Mouse (Mus musculus): ENCODE data around the gene Dio3. TPM values are rescaled to one million over a fixed set of nuclear protein-coding genes. Genes with fewer than 3 reads are reported as not detected.

Dio3 gene
- polyA plus RNA-seq, 1 experiment: 0.04 TPM

DNA sequence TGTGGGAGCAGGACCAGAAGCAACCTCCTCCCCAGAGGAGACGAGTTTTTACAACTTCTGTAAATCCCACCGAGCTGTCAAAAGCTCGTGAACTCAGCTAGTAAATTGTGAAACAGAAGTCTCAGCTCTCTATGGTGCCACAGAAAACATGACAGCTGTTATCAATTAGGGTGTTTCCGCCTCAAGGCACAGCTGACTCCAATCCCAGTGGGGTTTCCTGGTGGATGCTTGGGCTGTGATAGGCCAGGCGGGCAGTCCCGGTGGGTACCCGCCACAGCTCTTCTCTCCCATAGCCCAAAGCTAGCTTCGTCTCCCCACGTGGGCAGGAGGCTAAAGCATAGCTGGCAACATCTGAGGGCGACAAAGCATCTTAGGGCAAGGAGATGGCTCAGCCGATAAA lies 19.8 kb downstream of the Dio3 start:
- H3K27me3 ChIP-seq (ENCODE audit: control insufficient read depth, insufficient read depth, low read length): no peaks in the 10 kb centered on the region
- TF ChIP-seq CTCF (IDR thresholded peaks at IDR 0.05; ENCODE audit: extremely low read depth, insufficient read depth, insufficient read length, insufficient replicate concordance) (no peak), POLR2A (IDR thresholded peaks at IDR 0.05; ENCODE audit: low read depth, low read length) (no peak)
- no peaks in the 10 kb centered on the region for H3K36me3 ChIP-seq (ENCODE audit: control insufficient read depth, insufficient read depth, low read length)
- WGBS: 66% methylated on average over 11 of the region's 11 CpGs
- no peak for DNase-seq (ENCODE audit: low read depth in 1 of 2, low spot score in 2 of 2)
- no peak overlapping the region for H3K27ac ChIP-seq (ENCODE audit: insufficient read depth, low read length)
- no peak overlapping the region for H3K4me3 ChIP-seq (ENCODE audit: extremely low read depth, insufficient read depth, insufficient read length)
- no peaks in the 10 kb centered on the region for H3K4me1 ChIP-seq (ENCODE audit: control insufficient read depth, insufficient read depth, insufficient read length)

DNA sequence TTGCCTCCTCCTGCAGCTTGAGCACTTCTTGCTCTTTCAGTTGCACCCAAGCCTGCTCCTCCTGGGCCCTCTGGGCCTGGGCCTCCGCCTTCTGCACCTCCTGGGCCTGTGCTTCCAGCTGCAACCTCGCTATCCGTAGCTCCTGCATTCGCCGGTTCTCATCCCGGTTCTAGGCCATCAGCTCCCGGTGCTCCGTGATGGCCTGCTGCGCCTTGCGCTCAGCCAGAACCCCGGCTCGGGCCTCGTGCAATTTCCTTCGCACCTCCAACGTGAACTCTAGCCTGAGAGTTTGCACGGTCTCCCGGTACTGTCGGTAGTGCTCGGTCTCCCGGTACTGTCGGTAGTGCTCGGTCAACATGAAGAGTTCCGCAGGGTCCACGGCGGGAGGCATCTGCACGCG lies 40.8 kb downstream of the Dio3 start:
- no peak for TF ChIP-seq CTCF (IDR thresholded peaks at IDR 0.05; ENCODE audit: extremely low read depth, insufficient read depth, insufficient read length, insufficient replicate concordance)
- no peak for TF ChIP-seq POLR2A (IDR thresholded peaks at IDR 0.05; ENCODE audit: low read depth, low read length)
- Histone ChIP-seq H3K27ac (ENCODE audit: insufficient read depth, low read length) (no peak overlapping the region), H3K4me3 (ENCODE audit: extremely low read depth, insufficient read depth, insufficient read length) (no peak overlapping the region), H3K36me3 (ENCODE audit: control insufficient read depth, insufficient read depth, low read length) (no peaks in the 10 kb centered on the region), H3K27me3 (ENCODE audit: control insufficient read depth, insufficient read depth, low read length) (no peaks in the 10 kb centered on the region), H3K4me1 (ENCODE audit: control insufficient read depth, insufficient read depth, insufficient read length) (no peaks in the 10 kb centered on the region)
- WGBS: 87% methylated on average over 27 of the region's 27 CpGs
- DNase-seq (ENCODE audit: low read depth in 1 of 2, low spot score in 2 of 2): no peak

Other genes starting within 250 kb of the Dio3 start
- gene Ppp2r5c, start 168.1 kb downstream of the Dio3 start, polyA plus RNA-seq (2012; rRNA removed): 22.0 and 22.8 TPM in 2 replicates

Measured in spleen, adult 2 months (tissue).